Mouse (Mus musculus) gonadal fat pad, adult 2 months (tissue): ENCODE results near the gene Zfp36l2. TPM values are rescaled to one million over a fixed set of nuclear protein-coding genes. Genes with fewer than 3 reads are reported as not detected.

ENCODE experiments used
- DNase-seq: peaks from one replicate; pipeline ENCODE4 v3.0.0-alpha.2; 2012; ENCODE audit warnings: low read depth
- polyA plus RNA-seq: library from polyadenylated mRNA; depleted of rRNA; stranded (reverse); fragments of >200 nt; gene quantifications from 2 replicates; pipeline ENCODE4 v1.2.3, GENCODE M21; 2012

The Zfp36l2 gene
- polyA plus RNA-seq, 1 experiment: 42.3 TPM

- DNase-seq: no peak
Measured at GRCm38 (mm10) chr17:84177481-84177880, 10.3 kb downstream of the Zfp36l2 start.

GRCm38 (mm10) chr17:84176446-84176845, 11.3 kb downstream of the Zfp36l2 start:
- DNase-seq: no peak

- no peak for DNase-seq
Measured at GRCm38 (mm10) chr17:84175196-84175595, 12.6 kb downstream of the Zfp36l2 start.

- no peak for DNase-seq
Measured at GRCm38 (mm10) chr17:84167377-84167776, 20.4 kb downstream of the Zfp36l2 start.

- DNase-seq: no peak
Measured at GRCm38 (mm10) chr17:84166135-84166860, 21.4 kb downstream of the Zfp36l2 start.

- no peak for DNase-seq
Measured at GRCm38 (mm10) chr17:84165735-84166134, 22.0 kb downstream of the Zfp36l2 start.

GRCm38 (mm10) chr17:84164146-84164545, 23.6 kb downstream of the Zfp36l2 start:
- DNase-seq: no peak

- no peak for DNase-seq
Measured at GRCm38 (mm10) chr17:84163066-84163785, 24.5 kb downstream of the Zfp36l2 start.

GRCm38 (mm10) chr17:84162211-84162760, 25.5 kb downstream of the Zfp36l2 start:
- no peak for DNase-seq

GRCm38 (mm10) chr17:84161231-84161854, 26.4 kb downstream of the Zfp36l2 start:
- DNase-seq: no peak

- DNase-seq: no peak
Measured at GRCm38 (mm10) chr17:84158891-84159290, 28.9 kb downstream of the Zfp36l2 start.

- DNase-seq: no peak
Measured at GRCm38 (mm10) chr17:84158461-84158795, 29.3 kb downstream of the Zfp36l2 start.

GRCm38 (mm10) chr17:84157743-84158460, 29.8 kb downstream of the Zfp36l2 start:
- DNase-seq: no peak

GRCm38 (mm10) chr17:84156748-84157742, 30.7 kb downstream of the Zfp36l2 start:
- no peak for DNase-seq

- no peak for DNase-seq
Measured at GRCm38 (mm10) chr17:84156227-84156573, 31.5 kb downstream of the Zfp36l2 start.

- DNase-seq: no peak
Measured at GRCm38 (mm10) chr17:84155516-84156226, 32.1 kb downstream of the Zfp36l2 start.

- no peak for DNase-seq
Measured at GRCm38 (mm10) chr17:84155029-84155338, 32.8 kb downstream of the Zfp36l2 start.

GRCm38 (mm10) chr17:84154302-84155028, 33.3 kb downstream of the Zfp36l2 start:
- DNase-seq: no peak

- no peak for DNase-seq
Measured at GRCm38 (mm10) chr17:84152976-84153786, 34.6 kb downstream of the Zfp36l2 start.
